Mouse (Mus musculus): ENCODE results near the gene 4921517D22Rik. TPM values are rescaled to one million over a fixed set of nuclear protein-coding genes. Genes with fewer than 3 reads are reported as not detected.

4921517D22Rik gene
- polyA plus RNA-seq (2017; shearing (Covaris generic)) = not detected

DNA sequence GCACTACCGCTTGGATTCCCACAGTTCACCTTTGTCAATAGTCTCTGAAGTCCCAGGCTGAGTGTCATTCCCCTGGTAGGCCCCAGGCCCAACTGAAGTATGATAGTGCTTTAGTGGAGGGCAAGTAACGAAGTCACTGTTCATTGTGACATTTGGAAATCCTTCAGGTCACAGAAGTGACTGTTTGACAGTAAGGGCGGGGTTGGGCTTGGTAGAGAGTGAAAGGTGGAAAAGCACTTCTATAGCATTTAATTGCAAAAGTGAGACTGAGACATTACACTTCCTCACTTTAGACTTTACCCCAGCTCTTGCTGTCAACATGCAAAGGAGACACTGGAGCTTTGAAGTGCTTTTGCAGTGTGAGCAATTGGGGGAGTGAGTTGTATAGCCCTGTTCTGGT lies at the start of gene 4921517D22Rik:
TSS of gene 4921517D22Rik (minus strand) at position 101 of the 400 bp plus-strand sequence.

DNA sequence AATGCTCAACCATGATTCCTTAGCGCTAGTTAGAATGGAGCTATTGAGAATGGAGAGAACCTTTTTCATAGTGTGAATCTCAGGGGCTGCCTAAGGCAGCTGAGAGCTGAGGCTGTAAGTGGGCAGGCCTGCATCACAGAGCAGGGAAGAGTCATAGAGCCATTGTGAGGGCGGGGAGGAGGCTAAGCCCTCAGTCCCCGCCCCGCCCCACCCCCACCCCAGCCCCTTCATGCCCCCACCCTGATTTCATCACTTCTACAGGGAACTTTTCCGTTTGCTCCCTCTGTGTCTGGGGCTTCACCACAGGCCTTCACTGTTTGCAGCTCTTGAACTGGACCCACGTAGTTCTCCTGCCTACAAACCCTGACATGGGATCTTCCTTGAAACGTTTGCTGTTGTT lies 37.7 kb upstream of the 4921517D22Rik start, which contains the start of gene Spata31d1d:
TSS of gene Spata31d1d (minus strand) at position 101 of the 400 bp plus-strand sequence.

DNA sequence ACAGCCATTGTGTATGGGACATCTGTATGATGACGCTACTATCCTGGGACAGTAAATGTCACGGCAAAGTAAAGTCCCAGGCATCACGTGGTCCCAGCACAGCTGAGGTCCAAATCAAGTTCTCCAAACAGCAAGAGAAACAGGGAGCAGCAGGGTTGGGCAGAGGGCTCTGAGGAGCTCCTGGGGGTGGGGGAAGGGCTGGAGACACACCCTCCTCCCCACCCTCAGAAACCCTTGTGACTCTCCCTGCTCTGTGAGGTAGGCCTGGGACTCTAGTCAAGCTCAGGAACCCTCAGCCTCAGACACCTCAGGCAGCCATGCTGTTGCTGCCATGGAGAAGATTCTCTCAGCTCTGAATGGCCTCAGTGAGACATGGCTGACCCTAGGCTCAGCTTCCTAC lies 18.1 kb upstream of the 4921517D22Rik start, which contains the start of gene Spata31d1b:
TSS of gene Spata31d1b (plus strand) at position 301 of the 400 bp plus-strand sequence.

DNA sequence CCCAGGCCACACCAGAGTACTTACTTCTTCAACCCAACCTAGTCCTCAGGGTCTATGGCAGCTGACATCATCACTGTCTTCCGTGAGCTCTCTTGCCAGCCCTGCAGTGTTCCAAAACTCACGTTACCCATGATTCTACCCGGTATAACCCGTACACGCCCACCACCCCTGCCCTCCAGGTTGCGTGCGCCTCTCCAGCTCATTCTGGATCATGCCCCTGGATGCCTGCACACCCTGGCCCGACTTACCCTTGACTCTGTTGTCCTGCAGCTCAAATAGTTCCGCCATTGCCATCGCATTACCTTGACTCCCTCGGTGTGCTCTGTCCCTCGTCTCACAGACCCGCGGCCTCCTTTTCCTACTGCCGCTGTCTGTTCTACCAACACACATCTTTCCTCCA lies 16.3 kb upstream of the 4921517D22Rik start, which contains the start of gene Spata31d1a:
TSS of gene Spata31d1a (minus strand) at position 101 of the 400 bp plus-strand sequence.

DNA sequence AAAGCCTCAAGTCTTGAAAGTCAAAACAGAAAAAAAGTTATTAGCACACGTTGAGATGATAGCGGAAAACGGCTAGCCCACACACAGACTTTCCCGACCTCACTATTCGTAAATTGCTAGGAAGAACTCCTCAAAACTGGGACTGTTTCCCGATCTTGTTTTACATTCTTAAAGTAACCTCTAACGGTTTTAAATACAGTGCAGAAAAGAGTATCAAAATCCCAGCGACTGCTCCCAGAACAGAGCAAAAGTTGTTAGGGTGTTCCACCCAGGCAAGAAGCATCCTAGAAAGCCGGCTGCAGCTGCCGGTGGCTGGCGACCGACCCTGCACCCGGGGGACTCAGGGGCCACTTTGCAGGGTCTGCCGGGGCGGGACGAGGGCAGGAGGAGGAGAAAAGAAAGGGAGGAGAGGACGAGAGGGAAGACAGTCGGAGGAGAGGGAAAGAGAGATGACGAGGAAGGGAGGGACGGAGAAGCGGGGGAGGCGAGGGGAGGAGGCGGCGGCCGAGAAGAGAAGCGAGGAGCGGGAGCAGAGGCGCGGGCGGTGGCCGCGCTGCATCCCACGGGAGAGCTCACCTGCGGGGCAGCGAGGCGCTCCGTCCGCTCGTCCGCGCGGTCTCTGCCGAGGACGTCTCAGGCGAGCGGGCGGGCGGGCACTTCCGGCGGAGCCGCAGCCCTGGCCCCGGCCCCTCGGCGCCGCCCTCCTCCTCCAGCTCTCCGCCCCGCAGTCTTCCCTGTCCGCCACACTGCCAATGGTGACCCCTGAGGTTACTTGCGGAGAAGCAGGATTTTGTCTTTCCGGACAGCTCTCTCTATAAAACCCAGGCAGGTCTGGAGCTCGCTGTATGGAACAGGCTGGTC lies 18.5 kb downstream of the 4921517D22Rik start, which contains the start of gene Golm1:
TSS of gene Golm1 (minus strand) at position 661 of the 861 bp plus-strand sequence.

Other genes with a start within 250 kb of the 4921517D22Rik start
- gene Agtpbp1, start 108.9 kb downstream of the 4921517D22Rik start, polyA plus RNA-seq (2017; shearing (Covaris generic)) = 18.7 TPM
- gene Naa35, start 108.8 kb downstream of the 4921517D22Rik start, polyA plus RNA-seq (2017; shearing (Covaris generic)) = 66.5 TPM
- gene Golm1, start 18.3 kb downstream of the 4921517D22Rik start, polyA plus RNA-seq (2017; shearing (Covaris generic)) = 37.4 TPM
- not detected for gene Spata31d1a, start 16.2 kb upstream of the 4921517D22Rik start, polyA plus RNA-seq (2017; shearing (Covaris generic))
- gene Spata31d1b, start 18.2 kb upstream of the 4921517D22Rik start, polyA plus RNA-seq (2017; shearing (Covaris generic)) = not detected
- gene Spata31d1d, start 37.6 kb upstream of the 4921517D22Rik start, polyA plus RNA-seq (2017; shearing (Covaris generic)) = not detected
- gene 1700014D04Rik, start 52.6 kb upstream of the 4921517D22Rik start, polyA plus RNA-seq (2017; shearing (Covaris generic)) = not detected
- gene Isca1, start 75.7 kb upstream of the 4921517D22Rik start, polyA plus RNA-seq (2017; shearing (Covaris generic)) = 65.4 TPM
- not detected for gene Gm49354, start 88.1 kb upstream of the 4921517D22Rik start, polyA plus RNA-seq (2017; shearing (Covaris generic))
- gene Tut7, start 129.0 kb upstream of the 4921517D22Rik start, polyA plus RNA-seq (2017; shearing (Covaris generic)) = 156 TPM